Mouse (Mus musculus) c-Kit-positive CD71-positive TER-119-positive erythroid progenitor cells, embryonic 14.5 days (primary cell): Measurements from ENCODE around the gene Rasd1.

Experiments used
- DNase-seq: peaks from one replicate; pipeline ENCODE4 v3.0.0-alpha.2; 2013; ENCODE audit warnings: low spot score

The Rasd1 gene

DNA sequence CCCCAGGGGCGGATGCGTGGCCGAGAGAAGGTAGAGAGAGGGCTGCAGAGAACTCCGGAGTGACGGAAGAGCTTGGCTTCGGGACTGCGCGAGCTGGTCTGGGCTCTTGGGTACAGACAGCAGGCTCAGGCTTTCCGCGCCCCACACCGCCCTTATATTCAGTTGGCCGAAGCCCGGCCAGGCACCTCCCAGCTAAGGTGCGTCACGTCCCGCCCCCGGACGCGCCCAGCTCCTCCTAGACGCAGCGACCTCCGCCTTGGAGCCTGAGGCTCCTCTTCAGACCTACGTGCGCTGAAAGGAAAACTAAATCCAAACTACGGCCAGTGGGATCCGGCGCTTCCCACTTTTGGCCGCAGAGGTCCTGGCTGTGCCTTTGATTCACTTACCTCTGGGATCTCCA lies at the start of gene Rasd1:
Gene Rasd1, minus strand, starts transcription at position 127 of the 400 bp plus-strand sequence.
- peak; percentile 69 for DNase-seq

DNA sequence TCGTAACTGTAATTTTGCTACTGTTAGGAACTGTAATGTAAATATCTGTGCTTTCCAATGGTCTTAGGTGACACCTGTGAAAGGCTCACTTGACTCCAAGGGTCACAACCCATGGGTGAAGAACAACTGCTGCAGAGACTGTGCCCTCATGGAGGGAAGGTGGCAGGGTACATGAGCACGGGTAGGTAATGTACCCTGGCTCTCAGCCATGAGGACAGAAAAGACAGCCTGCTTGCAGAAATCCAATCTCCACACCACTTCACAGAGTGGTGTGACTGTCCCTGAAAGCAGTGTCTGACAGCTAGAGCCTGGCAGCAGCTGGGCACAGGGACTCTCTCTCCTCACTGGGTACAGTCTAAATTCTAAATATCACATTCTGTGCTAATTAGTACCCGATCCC lies 46.8 kb upstream of the Rasd1 start:
- DNase-seq, result no peak

DNA sequence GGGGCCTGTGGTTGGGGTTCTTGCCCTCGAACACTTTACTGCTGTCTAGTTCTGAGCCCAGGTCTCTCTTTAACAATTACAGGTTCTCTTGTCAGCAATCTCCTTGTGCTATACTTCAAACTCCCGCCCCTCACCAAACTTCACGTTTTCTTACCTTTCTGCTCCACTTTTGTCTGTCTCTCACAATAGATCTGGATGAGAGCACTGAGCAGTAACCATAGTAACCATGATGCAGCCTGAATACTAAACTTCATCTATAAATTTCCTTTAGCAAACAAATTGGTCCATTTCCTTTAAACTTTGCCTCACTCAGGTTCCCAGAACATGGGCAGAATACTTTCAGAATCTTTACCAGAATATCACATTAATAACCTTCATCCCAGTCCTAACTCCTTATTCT lies 44.7 kb upstream of the Rasd1 start:
- no peak for DNase-seq

DNA sequence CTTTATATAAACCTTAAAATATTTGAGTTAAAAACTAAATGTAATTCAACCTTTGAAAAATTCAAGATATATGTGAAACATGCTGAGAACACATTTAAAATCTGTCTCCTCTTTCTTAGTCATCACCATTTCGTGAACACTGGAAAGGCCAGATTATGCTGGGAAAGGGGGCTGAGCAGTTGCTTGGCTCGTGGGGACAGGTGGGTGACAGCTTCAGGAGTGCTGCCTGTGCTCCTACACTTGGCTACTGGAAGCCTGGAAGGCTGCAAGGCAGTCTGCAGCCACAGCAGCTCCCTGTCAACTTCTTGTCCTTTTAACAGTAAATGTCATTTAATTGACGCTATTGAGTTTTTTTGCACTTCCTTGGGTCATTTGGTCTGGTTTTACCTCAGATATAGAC lies 41.1 kb upstream of the Rasd1 start:
- DNase-seq, result no peak

DNA sequence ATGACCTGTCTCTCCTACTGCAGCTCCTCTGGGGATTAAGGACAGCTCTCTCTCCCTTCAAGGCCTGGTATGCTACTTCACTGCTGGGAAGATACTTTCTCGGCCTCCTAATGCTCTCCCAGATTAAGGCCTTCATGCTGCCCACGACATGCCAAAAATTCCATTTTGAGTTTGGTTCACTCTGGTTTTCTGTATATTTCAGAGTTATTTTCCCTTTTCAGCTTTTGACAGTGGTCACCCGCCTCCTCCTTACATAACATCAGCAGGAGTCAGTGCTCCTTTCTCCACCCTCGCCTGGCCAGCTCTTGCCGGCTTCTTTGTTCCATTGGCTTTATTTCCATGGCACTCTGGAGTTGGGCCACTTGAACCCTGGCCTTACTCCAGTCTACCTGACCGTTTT lies 40.0 kb upstream of the Rasd1 start:
- DNase-seq, result no peak

DNA sequence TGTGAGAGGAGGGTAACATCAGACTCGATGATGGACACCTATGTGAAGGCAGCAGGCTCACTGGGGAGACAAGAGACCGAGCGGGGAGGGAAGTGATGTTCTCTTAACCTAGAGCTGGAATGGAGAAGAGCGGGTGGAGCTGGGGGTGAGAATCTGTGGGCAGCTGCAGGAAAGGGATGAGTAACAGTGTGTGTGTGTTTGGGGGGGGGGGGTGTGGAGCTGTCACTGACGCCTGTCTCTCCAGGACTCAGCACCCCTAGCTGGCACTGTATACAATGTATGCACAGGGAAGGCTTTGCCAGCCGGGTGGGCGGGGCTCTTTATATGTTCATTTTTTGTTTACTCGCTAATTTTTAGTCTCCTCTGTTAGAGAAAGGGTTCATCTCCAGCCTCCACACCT lies 39.1 kb upstream of the Rasd1 start:
- no peak for DNase-seq

DNA sequence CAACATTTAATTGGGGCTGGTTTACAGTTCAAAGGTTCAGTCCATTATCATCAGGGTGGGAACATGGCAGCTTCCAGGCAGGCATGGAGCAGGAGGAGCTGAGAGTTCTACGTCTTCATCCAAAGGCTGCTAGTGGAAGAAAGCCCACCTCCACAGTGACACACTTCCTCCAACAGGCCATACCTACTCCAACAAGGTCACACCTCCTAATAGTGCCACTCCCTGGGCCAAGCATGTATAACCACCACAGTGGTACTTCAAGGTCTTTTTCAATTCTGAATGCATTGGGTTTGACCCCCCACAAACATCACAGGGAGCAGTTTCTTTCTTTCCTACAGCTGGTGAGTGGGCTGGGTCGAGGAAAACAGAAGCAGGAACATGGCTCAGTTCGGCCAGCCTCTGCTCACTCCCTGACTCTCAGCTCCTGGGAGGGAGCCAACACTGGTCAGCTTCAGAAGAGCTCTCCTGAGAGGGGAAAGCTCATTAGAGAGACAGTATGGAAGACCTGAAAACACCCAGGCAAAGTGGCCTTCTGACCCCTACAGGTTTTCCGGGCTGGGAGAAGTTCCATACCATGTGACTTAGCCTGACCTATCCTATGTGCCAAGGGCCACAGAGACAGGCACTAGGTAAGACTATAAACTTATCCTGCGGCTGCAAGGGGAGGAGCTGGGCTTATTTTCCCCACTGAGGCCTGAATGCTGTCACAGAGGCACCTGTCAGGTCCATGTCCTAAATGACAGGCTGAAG lies 36.7 kb upstream of the Rasd1 start:
- no peak for DNase-seq

DNA sequence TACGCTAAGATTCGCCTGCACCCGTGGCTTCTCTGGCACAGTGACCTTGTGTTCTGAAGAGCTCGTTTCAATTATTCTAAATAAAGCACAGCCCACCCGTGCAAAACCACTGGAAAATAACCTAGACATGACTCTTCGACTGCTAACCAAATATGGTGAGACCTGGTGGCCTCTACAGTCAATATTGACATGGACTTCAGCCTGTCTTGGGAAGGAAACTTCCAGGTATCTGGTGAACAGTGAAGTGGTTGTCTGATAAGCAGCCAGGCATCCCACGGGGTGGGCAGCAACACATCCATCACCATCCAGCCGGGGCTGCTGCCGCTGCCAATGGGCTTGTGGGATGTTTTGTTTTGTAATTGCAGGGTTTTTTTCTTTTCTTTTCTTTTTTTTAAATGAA lies 29.6 kb upstream of the Rasd1 start:
- DNase-seq, result no peak

DNA sequence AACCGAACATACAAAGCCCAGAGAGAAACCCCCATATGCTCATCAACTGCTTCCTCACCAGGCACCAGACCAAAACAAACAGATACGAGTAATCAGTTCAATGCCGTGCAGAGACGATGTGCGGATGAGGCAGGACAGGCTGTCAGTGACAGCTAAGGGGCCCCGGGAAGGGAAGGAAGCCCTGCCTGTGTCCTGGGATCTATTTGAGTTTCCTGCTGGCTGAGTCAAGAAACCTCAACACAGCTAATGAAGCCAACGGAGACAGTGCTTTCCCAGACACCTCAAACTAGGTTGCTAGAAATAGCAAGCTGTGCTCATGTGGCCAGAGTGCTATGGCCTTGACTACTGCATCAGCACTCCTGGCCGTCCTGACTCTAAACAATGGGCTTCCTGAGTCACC lies 26.6 kb upstream of the Rasd1 start:
- no peak for DNase-seq

DNA sequence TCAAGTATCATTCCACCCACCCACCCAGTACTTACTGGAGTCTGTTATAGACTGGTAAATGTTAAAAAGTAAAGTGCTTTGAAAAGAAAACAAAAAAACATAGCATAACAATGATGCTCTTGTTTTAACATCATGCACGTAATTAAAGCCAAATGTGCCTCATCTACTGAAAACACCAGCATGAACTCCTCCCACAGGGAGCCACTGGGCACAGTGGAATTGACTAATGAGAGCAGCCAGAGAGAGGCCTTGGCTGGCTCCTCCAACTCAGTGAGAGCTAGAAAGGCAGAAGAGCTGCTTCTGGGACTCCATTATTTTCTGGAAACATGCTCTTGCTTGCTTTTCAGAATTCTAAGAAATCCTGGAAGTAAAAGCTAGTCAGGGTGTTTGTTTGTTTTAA lies 24.7 kb upstream of the Rasd1 start:
- no peak for DNase-seq

DNA sequence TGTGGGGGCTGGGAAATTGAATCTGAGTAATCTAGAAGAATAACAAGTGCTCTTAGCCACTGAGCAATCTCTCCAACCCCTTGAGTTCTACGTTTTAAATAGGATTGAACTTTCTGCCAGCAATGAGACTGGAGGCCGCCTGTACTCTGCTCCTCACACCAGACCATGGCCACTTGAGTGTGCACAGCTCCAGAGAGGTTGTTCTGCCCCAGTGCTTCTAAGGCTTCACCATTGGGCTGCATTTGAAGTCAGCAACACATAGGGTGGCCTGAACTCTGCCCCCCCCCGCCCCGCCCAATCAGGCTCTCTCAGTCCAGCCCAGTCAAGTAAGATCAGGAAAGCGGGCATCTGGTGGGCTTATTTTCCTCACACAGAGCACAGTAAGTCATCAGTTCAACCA lies 13.1 kb upstream of the Rasd1 start:
- no peak for DNase-seq

DNA sequence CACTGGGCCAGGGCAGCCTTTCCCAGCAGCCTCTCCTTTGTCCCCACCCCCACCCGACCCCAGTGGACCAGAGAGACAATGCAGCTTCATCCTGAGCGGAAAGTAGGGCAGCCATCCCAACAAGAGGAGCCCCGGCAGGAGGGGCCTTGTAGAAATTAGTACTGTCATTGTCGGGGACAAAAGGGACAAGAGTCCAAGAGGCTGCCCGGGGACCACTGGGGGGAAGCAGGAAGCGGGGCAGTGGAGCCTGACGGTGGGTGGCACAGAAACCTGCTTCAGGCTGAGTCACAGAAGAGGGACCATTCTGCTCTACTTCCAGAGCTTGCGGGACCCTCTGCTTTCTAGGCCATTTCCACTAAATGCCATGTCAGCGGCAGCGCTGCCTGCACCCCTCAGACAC lies 10.5 kb upstream of the Rasd1 start:
- DNase-seq, result no peak

DNA sequence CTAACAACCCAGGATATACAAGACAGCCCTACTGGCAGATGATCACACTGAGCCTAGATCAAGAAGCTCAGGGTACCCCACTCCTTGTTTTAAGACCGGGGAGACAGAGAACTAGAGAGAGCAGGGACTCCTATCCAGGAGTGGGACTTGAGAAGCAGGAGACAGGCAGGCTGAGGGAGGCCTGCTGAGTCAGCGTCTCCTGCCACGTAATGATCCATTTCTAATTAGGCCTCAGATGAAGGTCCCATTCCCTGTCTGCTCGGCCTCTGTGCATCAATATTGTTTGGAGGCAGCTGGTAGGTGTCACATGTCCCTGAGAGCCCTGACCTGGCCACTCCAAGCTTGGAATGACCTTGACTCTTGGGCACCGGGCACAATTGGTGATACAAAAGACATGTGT lies 8.6 kb upstream of the Rasd1 start:
- DNase-seq, result no peak

DNA sequence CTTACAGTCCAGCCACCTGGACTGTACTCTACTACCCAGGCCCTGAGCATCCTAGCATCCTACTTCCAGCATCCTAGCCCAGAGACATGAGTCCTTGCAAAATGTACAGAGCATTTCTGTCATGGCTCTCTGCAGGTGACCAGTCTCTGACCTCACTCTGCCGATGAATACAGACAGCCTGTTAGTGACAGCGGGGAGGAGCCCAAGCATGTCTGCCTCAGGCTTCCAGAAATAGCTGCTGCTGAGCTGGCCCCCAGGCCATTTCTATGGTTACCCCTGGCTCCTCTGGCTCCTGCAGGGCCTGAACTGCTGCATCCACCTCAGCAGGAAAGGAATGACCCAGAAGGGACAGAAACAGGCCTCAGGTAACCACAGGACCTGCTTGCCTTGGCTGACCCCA lies 6.9 kb upstream of the Rasd1 start:
- DNase-seq, result no peak

DNA sequence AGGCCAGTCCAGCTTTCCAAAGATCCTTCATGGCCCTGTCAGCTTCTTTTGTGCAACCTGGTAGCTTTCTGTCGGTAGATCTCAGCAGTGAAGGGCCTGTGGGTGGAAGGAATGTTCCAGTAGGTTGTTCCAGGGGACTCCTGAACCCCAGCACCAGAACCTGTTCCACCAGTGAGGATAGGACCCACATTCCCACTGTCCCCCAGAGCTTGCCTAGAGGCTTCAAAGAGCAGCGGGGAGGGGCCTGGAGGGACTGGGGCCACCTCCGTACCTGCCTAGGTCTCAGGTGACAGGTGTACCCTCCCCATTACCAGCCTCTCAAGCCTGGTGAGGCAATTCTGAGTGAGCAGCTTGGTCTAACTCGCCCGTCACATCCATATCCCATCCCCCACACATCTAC lies 6.0 kb upstream of the Rasd1 start:
- DNase-seq, result no peak

DNA sequence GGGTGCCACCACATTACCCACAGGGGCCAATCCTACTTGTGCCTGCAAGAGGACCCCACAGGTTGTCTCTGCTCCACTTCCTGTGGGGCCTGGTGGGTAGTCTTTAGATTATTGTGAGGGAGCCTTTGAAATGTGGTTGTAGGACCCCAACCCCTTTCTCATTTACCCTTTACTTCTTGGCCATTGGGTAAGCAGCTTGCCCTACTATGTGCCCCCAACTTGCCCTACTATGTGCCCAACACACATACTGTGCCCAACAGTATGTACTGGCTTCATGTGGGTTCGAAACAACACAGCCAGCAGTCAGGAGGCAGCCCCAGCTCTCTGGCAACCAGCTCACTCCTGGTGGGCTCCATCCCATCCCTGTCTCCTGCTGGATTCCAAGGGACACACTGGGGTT lies 3.0 kb upstream of the Rasd1 start:
- no peak for DNase-seq

DNA sequence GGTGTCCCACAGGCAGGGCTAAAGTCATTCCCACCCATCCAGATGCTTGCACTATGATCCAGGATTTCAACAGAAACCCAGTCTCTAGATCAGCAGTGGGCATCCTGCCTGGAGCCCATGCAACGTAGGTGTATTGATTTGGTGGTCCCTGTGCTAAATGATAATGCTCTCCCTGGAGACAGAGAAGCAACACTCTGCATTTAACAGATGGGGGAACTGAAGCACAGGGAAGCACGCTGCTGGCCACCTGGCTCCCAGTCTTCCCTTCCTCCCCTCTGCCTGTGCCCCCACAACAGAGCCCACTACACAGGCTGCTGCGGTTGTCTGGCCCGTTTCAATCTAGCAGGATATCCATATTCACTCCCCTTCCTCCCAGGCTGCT lies 1.3 kb upstream of the Rasd1 start:
- no peak for DNase-seq

DNA sequence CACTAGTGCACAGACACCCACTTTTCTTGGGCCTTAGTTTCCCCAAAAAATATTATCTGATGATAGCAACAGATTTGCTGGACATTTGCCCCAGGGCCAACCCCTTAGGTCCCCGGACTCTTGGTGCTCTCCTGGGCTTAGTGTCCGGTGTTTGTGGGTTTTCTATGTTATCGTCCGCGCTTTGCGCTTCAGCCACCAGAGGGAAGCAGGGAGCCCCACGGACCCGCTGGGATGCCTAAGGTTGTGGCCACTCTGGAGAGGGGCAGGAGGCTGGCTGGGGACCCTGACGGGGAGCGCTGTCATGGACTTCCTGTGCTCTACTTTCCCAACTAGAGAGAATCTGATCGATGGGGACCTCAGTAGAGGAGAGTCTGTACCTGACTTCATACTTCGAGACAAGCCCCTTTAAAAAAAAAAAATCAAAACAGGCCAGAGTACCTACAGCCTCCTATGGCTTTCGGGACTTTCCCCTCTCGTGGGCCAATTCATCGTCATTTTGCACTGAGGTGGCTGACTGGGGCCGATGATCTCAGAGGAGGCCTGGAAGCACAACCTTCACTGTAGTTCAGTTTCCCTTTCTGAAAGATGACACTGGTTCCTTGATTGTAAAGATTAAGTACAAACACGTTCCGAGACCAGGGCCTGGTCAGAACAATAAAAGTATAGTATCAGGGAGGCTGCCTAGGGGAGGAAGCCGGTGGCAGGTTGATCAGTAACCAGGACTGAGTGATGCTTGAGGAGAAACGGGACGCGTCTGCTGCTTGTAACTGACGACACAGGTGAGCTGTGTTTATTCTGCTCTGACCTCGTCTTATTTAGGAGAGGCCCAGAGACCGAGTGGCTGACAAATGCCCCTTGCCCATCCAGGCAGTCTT lies 720 bp upstream of the Rasd1 start:
- no peak for DNase-seq

DNA sequence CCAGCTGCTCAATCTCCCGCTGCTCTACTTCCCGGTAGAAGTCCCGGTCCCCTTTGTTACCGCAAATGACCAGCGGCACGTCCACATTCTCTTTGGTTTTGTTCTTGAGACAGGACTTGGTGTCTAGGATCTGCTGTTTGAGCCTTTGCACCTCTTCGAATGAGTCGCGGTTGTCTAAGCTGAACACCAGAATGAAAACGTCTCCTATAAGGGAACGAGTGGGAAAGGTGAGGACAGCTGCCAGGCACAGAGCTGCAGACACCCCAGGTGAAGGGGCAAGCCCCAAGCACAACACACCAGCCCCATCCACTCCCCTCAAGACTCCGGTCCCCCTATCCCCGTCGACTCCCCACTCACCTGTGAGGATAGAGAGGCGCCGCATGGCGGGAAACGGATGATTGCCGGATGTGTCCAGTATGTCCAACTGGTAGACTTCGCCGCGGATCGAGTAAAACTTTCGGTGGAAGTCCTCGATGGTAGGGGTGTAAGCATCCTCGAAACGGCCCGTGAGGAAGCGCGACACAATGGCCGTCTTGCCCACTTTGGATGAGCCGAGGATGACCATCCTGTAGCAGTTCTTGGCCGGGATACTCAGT lies 483 bp downstream of the Rasd1 start:
- no peak for DNase-seq

DNA sequence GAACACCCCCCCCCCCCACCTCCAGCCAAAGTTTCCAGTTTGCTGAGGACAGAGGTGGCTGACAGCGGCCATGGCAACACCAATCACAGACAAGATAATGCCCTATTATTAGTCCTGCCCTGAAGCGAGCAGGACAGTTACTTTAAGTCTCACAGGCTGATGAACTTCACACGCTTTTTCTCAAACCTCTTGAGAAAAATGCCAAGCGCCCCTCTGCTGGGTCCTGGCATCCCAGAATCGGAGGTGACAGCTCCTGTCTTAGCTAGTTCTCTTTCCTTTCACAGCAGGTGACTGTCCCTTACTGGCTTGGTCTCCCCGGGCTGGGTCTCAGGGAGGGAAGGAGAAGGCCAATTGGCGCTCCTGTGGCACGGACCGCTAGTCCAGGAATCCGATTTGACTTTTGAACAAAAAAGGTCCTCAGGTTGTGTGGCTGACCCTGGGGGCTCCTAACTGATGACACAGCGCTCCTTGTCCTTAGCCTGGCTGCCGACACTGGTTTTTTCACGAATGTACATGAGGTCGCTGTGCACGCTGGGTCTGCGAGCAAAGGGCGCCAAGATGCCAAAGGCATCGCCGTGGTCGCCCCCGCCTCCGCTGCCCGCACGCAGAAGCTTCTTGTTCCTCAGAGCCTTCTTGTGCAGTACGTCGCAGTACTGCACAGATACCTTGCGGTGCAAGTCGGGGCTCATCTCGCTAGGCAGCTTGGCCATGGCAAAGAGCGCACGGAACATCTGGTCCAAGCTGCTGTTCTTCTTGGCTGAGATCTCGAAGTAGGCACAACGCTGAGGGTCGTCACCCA lies 1.2 kb downstream of the Rasd1 start:
- no peak for DNase-seq

DNA sequence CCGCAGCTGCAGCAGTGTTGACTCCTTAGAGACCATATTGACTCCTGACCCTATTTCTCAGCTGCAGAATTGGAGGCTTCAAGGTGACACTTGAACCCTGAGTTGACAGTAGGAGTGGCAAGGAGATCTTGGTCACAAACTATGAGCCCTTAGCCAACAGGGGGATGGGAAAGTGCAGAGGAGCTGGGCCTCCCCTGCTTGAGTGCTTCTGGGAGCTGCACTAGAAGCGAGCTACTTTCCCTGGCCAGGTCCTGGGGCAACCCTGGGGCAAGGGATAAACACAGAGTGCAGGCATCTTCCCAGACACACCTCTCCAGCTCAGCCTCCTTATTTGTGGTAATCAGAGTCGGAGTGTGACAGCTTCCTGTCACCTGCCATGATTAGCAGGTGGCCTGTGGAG lies 2.2 kb downstream of the Rasd1 start:
- no peak for DNase-seq

DNA sequence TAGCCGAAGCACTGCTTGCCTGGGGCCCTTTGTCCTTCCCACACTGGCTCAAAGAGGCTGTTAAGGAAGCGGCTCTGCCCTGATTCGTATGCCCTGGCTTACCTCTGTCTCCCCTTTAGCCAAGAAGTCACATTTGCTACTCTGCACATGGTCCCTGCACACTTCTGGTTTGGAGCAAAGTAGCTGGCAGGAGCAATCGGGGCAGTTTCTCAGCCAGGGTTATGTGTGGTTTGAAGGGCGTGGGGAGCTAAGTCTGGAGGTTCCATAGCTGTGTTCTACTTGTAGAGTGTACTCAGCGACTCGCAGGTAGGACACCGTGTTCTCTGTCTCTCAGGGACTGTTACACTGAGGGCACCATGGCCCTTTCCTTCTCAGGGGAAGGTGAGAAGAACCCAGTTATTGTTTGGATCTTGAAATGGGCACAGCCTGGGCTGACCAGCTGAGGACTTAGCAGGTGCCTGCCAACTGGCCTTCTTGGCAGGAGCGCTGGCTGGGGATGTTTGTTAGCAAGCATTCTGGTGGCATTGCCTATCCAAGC lies 3.3 kb downstream of the Rasd1 start:
- DNase-seq, result no peak
